Mouse (Mus musculus): Measurements from ENCODE around the gene Olfr963.

DNA sequence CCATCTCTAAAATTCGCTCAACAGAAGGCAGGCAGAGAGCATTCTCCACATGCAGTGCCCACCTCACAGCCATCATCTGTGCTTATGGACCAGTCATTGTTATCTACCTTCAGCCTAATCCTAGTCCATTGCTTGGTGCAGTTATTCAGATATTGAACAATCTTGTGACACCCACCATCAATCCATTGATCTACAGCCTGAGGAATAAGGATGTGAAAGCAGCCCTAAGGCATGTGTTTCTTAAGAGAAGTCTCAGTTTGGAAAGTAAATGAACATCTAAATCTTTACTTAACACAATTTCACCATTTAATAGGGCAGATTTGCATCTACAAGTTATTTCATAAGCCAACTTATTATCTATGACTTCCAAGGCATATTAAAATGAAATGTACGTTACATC is 2.7 kb downstream of the Olfr963 start:
- TF ChIP-seq CTCF (IDR thresholded peaks at IDR 0.05; ENCODE audit: low read depth) = no peak
- no peak for TF ChIP-seq EP300 (optimal IDR thresholded peaks at IDR 0.05)

Data from stomach, postnatal 0 days (tissue).